Mouse (Mus musculus) liver, adult 2 months (tissue): ENCODE measurements around the gene Crocc2.

ENCODE experiments used
- CTCF ChIP-seq: fragments of 200-500 bp; IDR thresholded peaks from 2 replicates; pipeline ENCODE4 v1.5.1; 2011; ENCODE audit warnings: low read depth, low read length, control low read depth
- POLR2A ChIP-seq: fragments of 200-500 bp; IDR thresholded peaks from 2 replicates; pipeline ENCODE4 v1.6.1; 2011; ENCODE audit warnings: low read length, control low read depth; ENCODE audit not compliant: insufficient read depth; ENCODE audit errors: extremely low read depth

GRCm38 (mm10) chr1:93211019-93211418 lies 42.5 kb downstream of the Crocc2 start:
- TF ChIP-seq CTCF (no peak), POLR2A (no peak)
